Mouse (Mus musculus): ENCODE measurements at regions not wholly inside any gene's neighbourhood (a gene's known extent, or its start where the extent isn't known, plus 50 kb on each side); places are given as distances from the start of the nearest gene placed in this dataset.

- Histone ChIP-seq H3K4me2 (ENCODE audit: low read depth, severe bottlenecking) (no peak overlapping the region), H3K36me3 (ENCODE audit: control insufficient read depth, insufficient read depth, low read length) (no peaks in the 10 kb centered on the region), H3K9me3 (ENCODE audit: control insufficient read depth, low read length) (no peaks in the 10 kb centered on the region), H3K4me1 (ENCODE audit: control insufficient read depth, insufficient read depth, low read length) (no peaks in the 10 kb centered on the region), H3K27ac (replicated peaks; ENCODE audit: low read depth, low read length) (no peak overlapping the region), H3K4me3 (ENCODE audit: low read depth, low read length) (no peak overlapping the region), H3K9ac (ENCODE audit: low read length) (no peak overlapping the region), H3K27me3 (ENCODE audit: control insufficient read depth, insufficient read depth, low read length) (no peaks in the 10 kb centered on the region)
- ATAC-seq (ENCODE audit: insufficient number of reproducible peaks, low FRiP score, low TSS enrichment, low read depth), result no peak
- 92% methylated on average over 4 of the region's 4 CpGs for WGBS
- no peak for DNase-seq (ENCODE audit: low spot score)
Measured at GRCm38 (mm10) chr10:119109207-119109606, 130.6 kb downstream of the Cand1 start.

DNA sequence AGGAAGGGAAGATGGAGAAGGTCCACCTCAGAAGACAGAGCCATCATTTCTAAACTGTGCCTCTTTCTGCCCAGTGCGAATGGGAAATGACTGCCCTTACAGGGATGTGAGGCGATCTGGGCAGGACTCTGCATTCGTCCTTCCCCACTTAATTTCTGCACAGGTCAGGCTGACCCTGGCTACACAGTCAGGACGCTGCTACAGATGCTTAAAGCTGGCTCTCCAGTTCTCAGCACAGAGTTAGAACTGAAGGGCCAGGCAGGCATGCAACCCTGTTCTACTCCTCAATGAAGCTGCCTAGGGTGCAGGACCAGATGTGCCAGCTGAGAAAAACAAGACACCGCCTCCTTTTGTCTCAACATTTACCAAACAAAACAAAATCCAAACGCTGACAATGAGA, 132.1 kb downstream of the Cand1 start:
- no peaks in the 10 kb centered on the region for H3K36me3 ChIP-seq (ENCODE audit: control insufficient read depth, insufficient read depth, low read length)
- H3K4me3 ChIP-seq (ENCODE audit: low read depth, low read length), result no peak overlapping the region
- 70% methylated on average over 6 of the region's 6 CpGs for WGBS
- no peaks in the 10 kb centered on the region for H3K27me3 ChIP-seq (ENCODE audit: control insufficient read depth, insufficient read depth, low read length)
- H3K9me3 ChIP-seq (ENCODE audit: control insufficient read depth, low read length), result no peaks in the 10 kb centered on the region
- DNase-seq (ENCODE audit: low spot score), result no peak
- H3K4me2 ChIP-seq (ENCODE audit: low read depth, severe bottlenecking), result no peak overlapping the region
- no peak overlapping the region for H3K27ac ChIP-seq (replicated peaks; ENCODE audit: low read depth, low read length)
- ATAC-seq (ENCODE audit: insufficient number of reproducible peaks, low FRiP score, low TSS enrichment, low read depth), result no peak
- no peaks in the 10 kb centered on the region for H3K4me1 ChIP-seq (ENCODE audit: control insufficient read depth, insufficient read depth, low read length)
- H3K9ac ChIP-seq (ENCODE audit: low read length), result no peak overlapping the region; the same call in 1 of the 2 replicates

GRCm38 (mm10) chr10:119106105-119106504, 133.8 kb downstream of the Cand1 start:
- ATAC-seq (ENCODE audit: insufficient number of reproducible peaks, low FRiP score, low TSS enrichment, low read depth) (no peak), DNase-seq (ENCODE audit: low spot score) (no peak)
- no peak overlapping the region for H3K4me2 ChIP-seq (ENCODE audit: low read depth, severe bottlenecking)
- no peaks in the 10 kb centered on the region for H3K9me3 ChIP-seq (ENCODE audit: control insufficient read depth, low read length)
- no peak overlapping the region for H3K9ac ChIP-seq (ENCODE audit: low read length)
- H3K4me1 ChIP-seq (ENCODE audit: control insufficient read depth, insufficient read depth, low read length), result no peaks in the 10 kb centered on the region
- H3K36me3 ChIP-seq (ENCODE audit: control insufficient read depth, insufficient read depth, low read length), result no peaks in the 10 kb centered on the region
- no peak overlapping the region for H3K4me3 ChIP-seq (ENCODE audit: low read depth, low read length)
- no peaks in the 10 kb centered on the region for H3K27me3 ChIP-seq (ENCODE audit: control insufficient read depth, insufficient read depth, low read length)
- no peak overlapping the region for H3K27ac ChIP-seq (replicated peaks; ENCODE audit: low read depth, low read length)
- WGBS, result 92% methylated on average over 3 of the region's 3 CpGs

GRCm38 (mm10) chr10:119105279-119105881, 134.5 kb downstream of the Cand1 start:
- 82% methylated on average over 7 of the region's 7 CpGs for WGBS

GRCm38 (mm10) chr10:119100511-119100910, 139.3 kb downstream of the Cand1 start:
- Histone ChIP-seq H3K9me3 (ENCODE audit: control insufficient read depth, low read length) (no peaks in the 10 kb centered on the region), H3K4me1 (ENCODE audit: control insufficient read depth, insufficient read depth, low read length) (0 out of 2 replicates have a peak, but pooled peaks cover 2% of the 10 kb centered on the region), H3K27me3 (ENCODE audit: control insufficient read depth, insufficient read depth, low read length) (no peaks in the 10 kb centered on the region), H3K36me3 (ENCODE audit: control insufficient read depth, insufficient read depth, low read length) (no peaks in the 10 kb centered on the region), H3K4me3 (ENCODE audit: low read depth, low read length) (no peak overlapping the region), H3K9ac (ENCODE audit: low read length) (no peak overlapping the region), H3K27ac (replicated peaks; ENCODE audit: low read depth, low read length) (no peak overlapping the region), H3K4me2 (ENCODE audit: low read depth, severe bottlenecking) (no peak overlapping the region)
- WGBS, result 27% methylated on average over 7 of the region's 7 CpGs
- DNase-seq (ENCODE audit: low spot score) (no peak), ATAC-seq (ENCODE audit: insufficient number of reproducible peaks, low FRiP score, low TSS enrichment, low read depth) (no peak)

More at GRCm38 (mm10) chr10:119105279-119105881, 134.5 kb downstream of the Cand1 start:
- Histone ChIP-seq H3K27ac (replicated peaks; ENCODE audit: low read depth, low read length) (no peak overlapping the region), H3K4me1 (ENCODE audit: control insufficient read depth, insufficient read depth, low read length) (0 out of 2 replicates have a peak, but pooled peaks cover 2% of the 10 kb centered on the region), H3K27me3 (ENCODE audit: control insufficient read depth, insufficient read depth, low read length) (no peaks in the 10 kb centered on the region), H3K4me2 (ENCODE audit: low read depth, severe bottlenecking) (no peak overlapping the region), H3K36me3 (ENCODE audit: control insufficient read depth, insufficient read depth, low read length) (no peaks in the 10 kb centered on the region), H3K4me3 (ENCODE audit: low read depth, low read length) (no peak overlapping the region), H3K9me3 (ENCODE audit: control insufficient read depth, low read length) (no peaks in the 10 kb centered on the region), H3K9ac (ENCODE audit: low read length) (no peak overlapping the region)
- no peak for ATAC-seq (ENCODE audit: insufficient number of reproducible peaks, low FRiP score, low TSS enrichment, low read depth)
- no peak for DNase-seq (ENCODE audit: low spot score)

DNA sequence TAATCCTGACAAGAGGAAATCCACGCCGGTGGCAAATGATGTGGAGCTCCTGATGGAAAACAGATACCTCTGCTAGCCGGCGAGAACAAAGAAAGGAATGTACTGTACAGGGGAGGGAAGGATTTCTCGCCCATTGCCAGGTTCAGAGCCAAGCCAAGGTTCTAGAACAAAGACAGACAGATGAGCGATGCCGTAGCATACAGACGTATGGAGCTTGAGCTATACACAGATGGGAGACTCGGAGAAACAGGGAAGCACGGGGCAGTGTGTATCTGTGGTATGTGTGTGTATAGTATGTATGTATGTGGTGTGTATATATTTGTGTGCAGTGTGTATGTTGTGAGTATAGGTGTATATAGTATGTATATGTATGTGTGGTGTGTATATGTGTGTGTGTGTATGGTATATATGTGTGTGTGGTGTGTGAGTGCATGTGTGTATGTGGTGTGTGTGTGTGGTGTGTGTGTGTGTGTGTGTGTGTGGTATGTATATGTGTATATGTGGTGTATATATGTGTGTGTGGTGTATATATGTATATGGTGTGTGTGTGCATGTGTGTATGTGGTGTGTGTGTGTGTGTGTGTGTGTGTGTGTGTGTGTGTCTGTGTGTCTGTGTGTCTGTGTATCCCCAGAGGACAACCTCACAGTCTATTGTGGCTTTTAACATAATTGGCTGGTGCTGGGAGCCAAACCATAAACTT, 140.6 kb downstream of the Cand1 start:
- H3K4me3 ChIP-seq (ENCODE audit: low read depth, low read length), result no peak overlapping the region
- DNase-seq (ENCODE audit: low spot score) (no peak), ATAC-seq (ENCODE audit: insufficient number of reproducible peaks, low FRiP score, low TSS enrichment, low read depth) (no peak; the same call in 1 of the 2 replicates)
- no peaks in the 10 kb centered on the region for H3K9me3 ChIP-seq (ENCODE audit: control insufficient read depth, low read length)
- no peak overlapping the region for H3K9ac ChIP-seq (ENCODE audit: low read length)
- no peaks in the 10 kb centered on the region for H3K27me3 ChIP-seq (ENCODE audit: control insufficient read depth, insufficient read depth, low read length)
- H3K27ac ChIP-seq (replicated peaks; ENCODE audit: low read depth, low read length), result no peak overlapping the region
- 0 out of 2 replicates have a peak, but pooled peaks cover 2% of the 10 kb centered on the region for H3K4me1 ChIP-seq (ENCODE audit: control insufficient read depth, insufficient read depth, low read length)
- 59% methylated on average over 10 of the region's 10 CpGs for WGBS
- no peaks in the 10 kb centered on the region for H3K36me3 ChIP-seq (ENCODE audit: control insufficient read depth, insufficient read depth, low read length)
- no peak overlapping the region for H3K4me2 ChIP-seq (ENCODE audit: low read depth, severe bottlenecking)

- no peak overlapping the region for H3K9ac ChIP-seq (ENCODE audit: low read length)
- no peak overlapping the region for H3K4me2 ChIP-seq (ENCODE audit: low read depth, severe bottlenecking)
- H3K9me3 ChIP-seq (ENCODE audit: control insufficient read depth, low read length), result no peaks in the 10 kb centered on the region
- ATAC-seq (ENCODE audit: insufficient number of reproducible peaks, low FRiP score, low TSS enrichment, low read depth) (no peak), DNase-seq (ENCODE audit: low spot score) (no peak)
- H3K27me3 ChIP-seq (ENCODE audit: control insufficient read depth, insufficient read depth, low read length), result no peaks in the 10 kb centered on the region
- no peak overlapping the region for H3K27ac ChIP-seq (replicated peaks; ENCODE audit: low read depth, low read length)
- H3K4me1 ChIP-seq (ENCODE audit: control insufficient read depth, insufficient read depth, low read length), result no peaks in the 10 kb centered on the region
- 91% methylated on average over 11 of the region's 11 CpGs for WGBS
- no peaks in the 10 kb centered on the region for H3K36me3 ChIP-seq (ENCODE audit: control insufficient read depth, insufficient read depth, low read length)
- H3K4me3 ChIP-seq (ENCODE audit: low read depth, low read length), result no peak overlapping the region
Measured at GRCm38 (mm10) chr10:119094166-119094565, 145.7 kb downstream of the Cand1 start.

GRCm38 (mm10) chr10:119087886-119088285, 152.0 kb downstream of the Cand1 start:
- H3K9ac ChIP-seq (ENCODE audit: low read length), result no peak overlapping the region
- no peaks in the 10 kb centered on the region for H3K27me3 ChIP-seq (ENCODE audit: control insufficient read depth, insufficient read depth, low read length)
- WGBS, result 92% methylated on average over 4 of the region's 4 CpGs
- no peaks in the 10 kb centered on the region for H3K4me1 ChIP-seq (ENCODE audit: control insufficient read depth, insufficient read depth, low read length)
- no peak overlapping the region for H3K4me2 ChIP-seq (ENCODE audit: low read depth, severe bottlenecking)
- no peaks in the 10 kb centered on the region for H3K9me3 ChIP-seq (ENCODE audit: control insufficient read depth, low read length)
- DNase-seq (ENCODE audit: low spot score) (no peak), ATAC-seq (ENCODE audit: insufficient number of reproducible peaks, low FRiP score, low TSS enrichment, low read depth) (no peak)
- no peak overlapping the region for H3K27ac ChIP-seq (replicated peaks; ENCODE audit: low read depth, low read length)
- no peak overlapping the region for H3K4me3 ChIP-seq (ENCODE audit: low read depth, low read length)
- no peaks in the 10 kb centered on the region for H3K36me3 ChIP-seq (ENCODE audit: control insufficient read depth, insufficient read depth, low read length)
